Mouse (Mus musculus) neural tube, embryonic 12.5 days (tissue): ENCODE measurements around the gene Lonp1. TPM values are rescaled to one million over a fixed set of nuclear protein-coding genes. Genes with fewer than 3 reads are reported as not detected.
A peak's percentile ranks its signal among the peaks of the same experiment; 100 is the strongest.

Experiments
- ATAC-seq: fragments of 200-750 bp; cut with Nextera tagmentation; 2 replicates; pipeline ENCODE4 v1.8.0; 2017; ENCODE audit warnings: low read depth, mild to moderate bottlenecking, moderate TSS enrichment, moderate library complexity; ENCODE audit not compliant: low FRiP score
- H3K27ac ChIP-seq: fragments of 300-500 bp; sonication (generic); 2 replicates; pipeline ENCODE4 v1.5.1; 2016
- H3K27me3 ChIP-seq: fragments of 300-500 bp; sonication (generic); replicated peaks from 2 replicates; pipeline ENCODE4 v1.6.1; 2016; ENCODE audit warnings: mild to moderate bottlenecking
- H3K36me3 ChIP-seq: fragments of 300-500 bp; sonication (generic); 2 replicates; pipeline ENCODE4 v1.6.1; 2016; ENCODE audit warnings: mild to moderate bottlenecking
- H3K4me1 ChIP-seq: fragments of 300-500 bp; sonication (generic); 2 replicates; pipeline ENCODE4 v1.6.1; 2016
- H3K4me2 ChIP-seq: fragments of 300-500 bp; sonication (generic); replicated peaks from 2 replicates; pipeline ENCODE4 v1.6.1; 2016; ENCODE audit warnings: mild to moderate bottlenecking
- H3K4me3 ChIP-seq: fragments of 300-500 bp; sonication (generic); 2 replicates; pipeline ENCODE4 v1.5.1; 2016
- H3K9ac ChIP-seq: fragments of 300-500 bp; sonication (generic); 2 replicates; pipeline ENCODE4 v1.6.1; 2016; ENCODE audit warnings: mild to moderate bottlenecking
- H3K9me3 ChIP-seq: fragments of 300-500 bp; sonication (generic); 2 replicates; pipeline ENCODE4 v1.6.1; 2016; ENCODE audit warnings: mild to moderate bottlenecking
- WGBS: fragments of 180-500 bp; shearing (Covaris S2); methylation state at CpG from one replicate; pipeline ENCODE4 v1.1.7; 2016; 5-methylcytosine and 5-hydroxymethylcytosine counted together
- polyA plus RNA-seq: library from polyadenylated mRNA; unstranded; fragments of >200 nt; fragmentation: Nextera tagmentation; extraction: Ambion mirVana; gene quantifications from 2 replicates; pipeline ENCODE4 v1.2.1, GENCODE M21; 2016

Lonp1 gene
- polyA plus RNA-seq = 53.7 and 54.3 TPM in 2 replicates

- ATAC-seq = peak; percentile 92
- no peak within 1 kb of the TSS for H3K27ac ChIP-seq
- WGBS = under 1% methylated on average over 51 of the region's 51 CpGs
- peak within 1 kb of the TSS; percentile 98 for H3K4me3 ChIP-seq
- H3K9ac ChIP-seq = peak within 1 kb of the TSS; percentile 84
- H3K9me3 ChIP-seq = no peaks in the 10 kb centered on the region
- no peaks in the 10 kb centered on the region for H3K27me3 ChIP-seq
- peak within 1 kb of the TSS; percentile 95 for H3K4me2 ChIP-seq
- peaks cover 16% of the 10 kb centered on the region for H3K36me3 ChIP-seq
- H3K4me1 ChIP-seq = peaks cover 23% of the 10 kb centered on the region
These were observed at the start of gene Lonp1 for GRCm38 (mm10) chr17:56626754-56627470. Lonp1 (minus strand) TSS chr17:56626887.

GRCm38 (mm10) chr17:56673647-56674416 is 47.1 kb upstream of the Lonp1 start:
- H3K9me3 ChIP-seq = no peaks in the 10 kb centered on the region
- H3K9ac ChIP-seq = peak overlapping the region; percentile 96
- peaks cover 28% of the 10 kb centered on the region for H3K4me1 ChIP-seq
- H3K27ac ChIP-seq = 0 out of 2 replicates have a peak overlapping the region, but pooled peaks have one; percentile 42
- peak; percentile 51 for ATAC-seq
- H3K4me3 ChIP-seq = peak overlapping the region; percentile 94
- H3K4me2 ChIP-seq = peak overlapping the region; percentile 75
- H3K36me3 ChIP-seq = peaks cover 19% of the 10 kb centered on the region
- 2% methylated on average over 37 of the region's 37 CpGs for WGBS
- no peaks in the 10 kb centered on the region for H3K27me3 ChIP-seq

- peak; percentile 82 for ATAC-seq
- H3K4me3 ChIP-seq = peak within 1 kb of the TSS; percentile 94
- peaks cover 33% of the 10 kb centered on the region for H3K4me1 ChIP-seq
- WGBS = under 1% methylated on average over 60 of the region's 66 CpGs
- peak within 1 kb of the TSS; percentile 75 for H3K4me2 ChIP-seq
- H3K27ac ChIP-seq = peak within 1 kb of the TSS; percentile 42; the same call in 1 of the 2 replicates
- H3K9me3 ChIP-seq = no peaks in the 10 kb centered on the region
- peaks cover 18% of the 10 kb centered on the region for H3K36me3 ChIP-seq
- H3K9ac ChIP-seq = peak within 1 kb of the TSS; percentile 96
- H3K27me3 ChIP-seq = peaks cover 1% of the 10 kb centered on the region; the same call in 1 of the 2 replicates
These were observed 46.4 kb upstream of the Lonp1 start, which contains the start of gene Ranbp3 for GRCm38 (mm10) chr17:56672941-56673646. Ranbp3 (plus strand) TSS chr17:56673294.

GRCm38 (mm10) chr17:56669766-56670165 is 43.1 kb upstream of the Lonp1 start:
- WGBS = 85% methylated on average over 8 of the region's 8 CpGs
- H3K27ac ChIP-seq = no peak overlapping the region
- H3K9ac ChIP-seq = no peak overlapping the region
- no peaks in the 10 kb centered on the region for H3K36me3 ChIP-seq
- H3K4me3 ChIP-seq = no peak overlapping the region
- H3K9me3 ChIP-seq = no peaks in the 10 kb centered on the region
- H3K4me1 ChIP-seq = peaks cover 14% of the 10 kb centered on the region
- H3K4me2 ChIP-seq = no peak overlapping the region
- ATAC-seq = no peak
- H3K27me3 ChIP-seq = peaks cover 8% of the 10 kb centered on the region; the same call in 1 of the 2 replicates

GRCm38 (mm10) chr17:56668384-56669144 is 41.9 kb upstream of the Lonp1 start:
- peaks cover 8% of the 10 kb centered on the region; the same call in 1 of the 2 replicates for H3K4me1 ChIP-seq
- no peak overlapping the region for H3K27ac ChIP-seq
- H3K36me3 ChIP-seq = no peaks in the 10 kb centered on the region
- 0 out of 2 replicates have a peak, but pooled peaks have one; percentile 11 for ATAC-seq
- peak overlapping the region; percentile 42; the same call in 1 of the 2 replicates for H3K9ac ChIP-seq
- peaks cover 8% of the 10 kb centered on the region; the same call in 1 of the 2 replicates for H3K27me3 ChIP-seq
- H3K9me3 ChIP-seq = no peaks in the 10 kb centered on the region
- whole genome bisulfite sequencing = 6% methylated on average over 31 of the region's 31 CpGs
- peak overlapping the region; percentile 33 for H3K4me3 ChIP-seq
- H3K4me2 ChIP-seq = peak overlapping the region; percentile 69

- Histone ChIP-seq H3K36me3 (no peaks in the 10 kb centered on the region), H3K9ac (no peak overlapping the region), H3K27me3 (peaks cover 8% of the 10 kb centered on the region; the same call in 1 of the 2 replicates), H3K4me1 (peaks cover 8% of the 10 kb centered on the region; the same call in 1 of the 2 replicates), H3K4me3 (no peak overlapping the region), H3K9me3 (no peaks in the 10 kb centered on the region), H3K27ac (no peak overlapping the region), H3K4me2 (no peak overlapping the region)
- ATAC-seq = no peak
- 77% methylated on average over 3 of the region's 3 CpGs for WGBS
These were observed 40.9 kb upstream of the Lonp1 start for GRCm38 (mm10) chr17:56667591-56667990.

- Histone ChIP-seq H3K27ac (no peak overlapping the region), H3K4me3 (no peak overlapping the region), H3K4me2 (no peak overlapping the region), H3K36me3 (no peaks in the 10 kb centered on the region), H3K9me3 (no peaks in the 10 kb centered on the region), H3K27me3 (peaks cover 8% of the 10 kb centered on the region; the same call in 1 of the 2 replicates), H3K4me1 (peaks cover 4% of the 10 kb centered on the region; the same call in 1 of the 2 replicates), H3K9ac (no peak overlapping the region)
- 83% methylated on average over 4 of the region's 4 CpGs for WGBS
- ATAC-seq = no peak
These were observed 39.7 kb upstream of the Lonp1 start for GRCm38 (mm10) chr17:56666384-56666783.

GRCm38 (mm10) chr17:56664333-56664732 is 37.6 kb upstream of the Lonp1 start:
- no peak overlapping the region for H3K4me3 ChIP-seq
- H3K4me2 ChIP-seq = peak overlapping the region; percentile 31
- no peaks in the 10 kb centered on the region for H3K36me3 ChIP-seq
- H3K27me3 ChIP-seq = peaks cover 8% of the 10 kb centered on the region; the same call in 1 of the 2 replicates
- no peak for ATAC-seq
- no peak overlapping the region for H3K9ac ChIP-seq
- 2% methylated on average over 10 of the region's 10 CpGs for WGBS
- no peaks in the 10 kb centered on the region for H3K9me3 ChIP-seq
- peaks cover 4% of the 10 kb centered on the region; the same call in 1 of the 2 replicates for H3K4me1 ChIP-seq
- no peak overlapping the region for H3K27ac ChIP-seq

GRCm38 (mm10) chr17:56663659-56664058 is 37.0 kb upstream of the Lonp1 start:
- Histone ChIP-seq H3K36me3 (no peaks in the 10 kb centered on the region), H3K4me3 (no peak overlapping the region), H3K4me2 (peak overlapping the region; percentile 31), H3K4me1 (peaks cover 4% of the 10 kb centered on the region; the same call in 1 of the 2 replicates), H3K27ac (no peak overlapping the region), H3K27me3 (peaks cover 8% of the 10 kb centered on the region; the same call in 1 of the 2 replicates), H3K9me3 (no peaks in the 10 kb centered on the region), H3K9ac (no peak overlapping the region)
- WGBS = 64% methylated on average over 3 of the region's 3 CpGs
- no peak for ATAC-seq

- Histone ChIP-seq H3K27me3 (no peaks in the 10 kb centered on the region), H3K4me2 (no peak overlapping the region), H3K9ac (no peak overlapping the region), H3K36me3 (no peaks in the 10 kb centered on the region), H3K27ac (no peak overlapping the region), H3K9me3 (no peaks in the 10 kb centered on the region), H3K4me3 (no peak overlapping the region), H3K4me1 (no peaks in the 10 kb centered on the region)
- 87% methylated on average over 6 of the region's 6 CpGs for WGBS
- ATAC-seq = no peak
These were observed 29.5 kb upstream of the Lonp1 start for GRCm38 (mm10) chr17:56656171-56656570.

GRCm38 (mm10) chr17:56655311-56655710 is 28.6 kb upstream of the Lonp1 start:
- Histone ChIP-seq H3K9ac (no peak overlapping the region), H3K36me3 (no peaks in the 10 kb centered on the region), H3K4me2 (no peak overlapping the region), H3K4me1 (no peaks in the 10 kb centered on the region), H3K27me3 (no peaks in the 10 kb centered on the region), H3K27ac (no peak overlapping the region), H3K9me3 (no peaks in the 10 kb centered on the region), H3K4me3 (no peak overlapping the region)
- no peak for ATAC-seq
- 83% methylated on average over 3 of the region's 3 CpGs for WGBS
